Mouse (Mus musculus) midbrain, embryonic 12.5 days (tissue): Measurements from ENCODE around the gene Helq. TPM values are rescaled to one million over a fixed set of nuclear protein-coding genes. Genes with fewer than 3 reads are reported as not detected.

Source experiments
- ATAC-seq: fragments of 200-750 bp; cut with Nextera tagmentation; 2 replicates; pipeline ENCODE4 v1.8.0; 2017; ENCODE audit warnings: low read depth, moderate TSS enrichment, moderate library complexity; ENCODE audit not compliant: low FRiP score
- H3K27ac ChIP-seq: fragments of 300-500 bp; sonication (generic); replicated peaks from 2 replicates; pipeline ENCODE4 v1.5.1; 2016; ENCODE audit warnings: mild to moderate bottlenecking
- H3K27me3 ChIP-seq: fragments of 300-500 bp; sonication (generic); 2 replicates; pipeline ENCODE4 v1.6.1; 2016; ENCODE audit warnings: mild to moderate bottlenecking
- H3K36me3 ChIP-seq: fragments of 300-500 bp; sonication (generic); 2 replicates; pipeline ENCODE4 v1.6.1; 2016
- H3K4me1 ChIP-seq: fragments of 300-500 bp; sonication (generic); 2 replicates; pipeline ENCODE4 v1.6.1; 2016
- H3K4me2 ChIP-seq: fragments of 300-500 bp; sonication (generic); replicated peaks from 2 replicates; pipeline ENCODE4 v1.6.1; 2016; ENCODE audit warnings: mild to moderate bottlenecking, moderate library complexity
- H3K4me3 ChIP-seq: fragments of 300-500 bp; sonication (generic); 2 replicates; pipeline ENCODE4 v1.5.1; 2016; ENCODE audit warnings: mild to moderate bottlenecking
- H3K9ac ChIP-seq: fragments of 300-500 bp; sonication (generic); replicated peaks from 2 replicates; pipeline ENCODE4 v1.6.1; 2016; ENCODE audit warnings: mild to moderate bottlenecking, moderate library complexity
- H3K9me3 ChIP-seq: fragments of 300-500 bp; sonication (generic); 2 replicates; pipeline ENCODE4 v1.6.1; 2016; ENCODE audit warnings: mild to moderate bottlenecking
- WGBS: fragments of 180-500 bp; shearing (Covaris S2); methylation state at CpG from one replicate; pipeline ENCODE4 v1.1.7; 2016; 5-methylcytosine and 5-hydroxymethylcytosine counted together
- polyA plus RNA-seq: library from polyadenylated mRNA; unstranded; fragments of >200 nt; fragmentation: Nextera tagmentation; extraction: Ambion mirVana; gene quantifications from 2 replicates; pipeline ENCODE4 v1.2.1, GENCODE M21; 2016

Helq gene
- polyA plus RNA-seq, 1 experiment from 2014 or later = 27.5 TPM

DNA sequence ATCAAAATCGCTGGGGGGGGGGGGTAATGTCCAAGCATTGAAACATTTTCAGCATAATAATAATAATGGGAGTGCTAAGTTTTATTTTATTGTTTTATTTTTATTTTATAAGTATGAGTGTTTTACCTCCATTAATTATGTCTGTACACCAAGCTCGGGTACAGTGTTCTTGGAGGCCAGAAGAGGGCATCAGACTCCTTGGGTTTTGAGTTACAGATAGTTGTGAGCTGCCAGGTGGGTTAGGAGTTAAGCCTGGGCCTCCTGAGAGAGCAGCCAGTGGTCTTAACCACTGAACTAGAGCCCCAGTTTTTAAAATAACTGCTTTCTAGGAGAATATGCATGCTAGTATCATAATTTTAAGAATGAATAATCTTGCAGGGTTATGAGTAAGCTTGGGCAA, 27.6 kb upstream of the Helq start:
- ATAC-seq = no peak
- Histone ChIP-seq H3K9ac (no peak overlapping the region), H3K4me2 (no peak overlapping the region), H3K9me3 (no peaks in the 10 kb centered on the region), H3K27me3 (no peaks in the 10 kb centered on the region), H3K27ac (no peak overlapping the region), H3K4me3 (no peak overlapping the region), H3K4me1 (no peaks in the 10 kb centered on the region), H3K36me3 (no peaks in the 10 kb centered on the region)
- WGBS = 35% methylated on average over 2 of the region's 2 CpGs

- no peak overlapping the region for H3K4me3 ChIP-seq
- WGBS = 88% methylated on average over 7 of the region's 7 CpGs
- no peak overlapping the region for H3K27ac ChIP-seq
- H3K4me1 ChIP-seq = 0 out of 2 replicates have a peak, but pooled peaks cover 7% of the 10 kb centered on the region
- no peak overlapping the region for H3K9ac ChIP-seq
- H3K9me3 ChIP-seq = no peaks in the 10 kb centered on the region
- H3K4me2 ChIP-seq = no peak overlapping the region
- no peak for ATAC-seq
- no peaks in the 10 kb centered on the region for H3K27me3 ChIP-seq
- no peaks in the 10 kb centered on the region for H3K36me3 ChIP-seq
Measured at GRCm38 (mm10) chr5:100822826-100823225, 24.4 kb upstream of the Helq start.

GRCm38 (mm10) chr5:100821375-100821774, 23.0 kb upstream of the Helq start:
- no peak for ATAC-seq
- Histone ChIP-seq H3K9me3 (no peaks in the 10 kb centered on the region), H3K4me3 (no peak overlapping the region), H3K27ac (no peak overlapping the region), H3K9ac (no peak overlapping the region), H3K36me3 (peaks cover 3% of the 10 kb centered on the region; the same call in 1 of the 2 replicates), H3K4me1 (0 out of 2 replicates have a peak, but pooled peaks cover 7% of the 10 kb centered on the region), H3K4me2 (peak overlapping the region; percentile 76), H3K27me3 (no peaks in the 10 kb centered on the region)
- WGBS = 82% methylated on average over 8 of the region's 8 CpGs

DNA sequence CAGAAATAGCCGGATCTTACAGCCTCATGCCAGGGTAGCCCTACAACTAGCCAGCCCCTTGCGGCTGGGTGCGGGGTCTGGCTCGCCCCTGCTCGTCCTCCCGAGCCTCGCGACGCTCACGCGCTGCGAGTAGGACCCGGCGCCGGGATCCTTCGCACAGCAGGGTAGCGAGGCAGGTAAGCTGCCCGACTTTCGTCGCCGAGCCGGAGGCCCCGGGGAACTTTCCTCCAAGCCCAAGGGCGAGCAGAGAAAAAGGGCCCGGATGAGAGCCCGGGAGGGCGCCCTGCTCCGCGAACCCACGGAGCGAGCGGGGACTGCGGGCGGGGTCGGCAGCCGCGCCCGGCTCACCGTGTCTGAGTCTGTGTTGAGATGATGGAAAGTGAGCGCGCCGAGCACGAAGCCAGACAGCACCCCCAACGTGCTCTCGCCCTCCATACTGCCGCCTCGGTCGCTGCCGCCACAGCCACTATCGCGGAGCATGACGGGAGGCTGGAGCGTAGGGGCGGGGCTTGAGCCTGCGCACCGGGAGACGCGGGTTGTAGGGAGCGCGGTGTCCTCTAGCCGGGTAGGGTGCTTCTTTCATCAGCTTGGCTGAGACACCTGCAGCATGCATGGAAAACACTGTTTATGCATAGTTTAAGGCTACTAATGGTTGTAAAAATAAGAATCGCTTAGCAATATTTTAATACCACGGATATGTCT, 22.2 kb upstream of the Helq start, which contains the start of gene Abraxas1:
TSS of gene Abraxas1 (minus strand) at position 483 of the 702 bp plus-strand sequence.
- peak; percentile 99 for ATAC-seq
- no peaks in the 10 kb centered on the region for H3K9me3 ChIP-seq
- H3K36me3 ChIP-seq = peaks cover 10% of the 10 kb centered on the region; the same call in 1 of the 2 replicates
- peak within 1 kb of the TSS; percentile 84 for H3K4me3 ChIP-seq
- H3K9ac ChIP-seq = peak within 1 kb of the TSS; percentile 90
- WGBS = under 1% methylated on average over 63 of the region's 63 CpGs
- H3K27ac ChIP-seq = peak within 1 kb of the TSS; percentile 81
- H3K4me1 ChIP-seq = 0 out of 2 replicates have a peak, but pooled peaks cover 7% of the 10 kb centered on the region
- H3K27me3 ChIP-seq = no peaks in the 10 kb centered on the region
- H3K4me2 ChIP-seq = peak within 1 kb of the TSS; percentile 76

DNA sequence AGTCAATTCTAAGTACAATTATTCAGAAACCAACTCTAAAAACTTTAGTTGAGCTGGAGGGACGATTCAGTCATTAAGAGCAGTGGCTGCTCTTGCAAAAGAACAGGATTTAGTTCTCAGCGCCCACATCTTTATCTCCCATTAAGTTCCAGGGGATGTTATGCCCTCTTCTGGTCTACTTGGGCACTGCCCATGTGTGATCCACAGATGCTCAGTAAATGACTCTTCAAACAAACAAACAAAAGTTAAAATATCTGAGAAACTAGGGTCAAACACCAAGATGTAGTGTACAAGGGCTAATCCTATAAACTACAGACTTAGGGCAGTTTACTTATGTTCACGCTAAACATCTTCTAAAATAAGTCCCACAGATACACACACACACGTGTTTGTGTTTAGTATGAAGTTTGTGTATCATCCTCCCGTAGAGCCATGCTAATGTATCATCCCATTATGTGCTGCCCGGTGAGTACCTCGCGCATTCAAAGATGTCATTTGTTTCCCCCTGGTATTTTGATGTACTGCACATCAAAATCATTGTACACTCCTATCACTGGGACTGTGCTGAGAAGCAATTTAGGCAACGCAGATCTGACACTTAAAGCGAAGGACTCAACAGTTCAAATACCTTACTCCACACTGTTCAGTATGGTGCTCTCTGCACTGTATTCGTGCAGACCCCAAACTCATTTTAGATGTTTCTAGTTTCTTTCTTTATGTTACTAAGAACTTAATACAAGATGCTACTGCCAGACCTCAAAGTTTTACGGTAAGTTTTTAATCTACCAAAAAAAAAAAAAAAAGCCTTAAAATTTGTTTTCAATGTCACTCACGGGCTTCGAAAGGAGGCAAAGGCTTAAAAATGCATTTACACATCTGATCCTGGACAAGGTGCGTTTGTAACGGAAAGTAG, 21.4 kb upstream of the Helq start:
- H3K4me1 ChIP-seq = 0 out of 2 replicates have a peak, but pooled peaks cover 7% of the 10 kb centered on the region
- peak overlapping the region; percentile 84 for H3K4me3 ChIP-seq
- H3K4me2 ChIP-seq = peak overlapping the region; percentile 76
- H3K9ac ChIP-seq = peak overlapping the region; percentile 90
- 32% methylated on average over 16 of the region's 16 CpGs for WGBS
- H3K27me3 ChIP-seq = no peaks in the 10 kb centered on the region
- H3K27ac ChIP-seq = peak overlapping the region; percentile 81
- H3K9me3 ChIP-seq = no peaks in the 10 kb centered on the region
- no peak for ATAC-seq
- peaks cover 11% of the 10 kb centered on the region for H3K36me3 ChIP-seq

DNA sequence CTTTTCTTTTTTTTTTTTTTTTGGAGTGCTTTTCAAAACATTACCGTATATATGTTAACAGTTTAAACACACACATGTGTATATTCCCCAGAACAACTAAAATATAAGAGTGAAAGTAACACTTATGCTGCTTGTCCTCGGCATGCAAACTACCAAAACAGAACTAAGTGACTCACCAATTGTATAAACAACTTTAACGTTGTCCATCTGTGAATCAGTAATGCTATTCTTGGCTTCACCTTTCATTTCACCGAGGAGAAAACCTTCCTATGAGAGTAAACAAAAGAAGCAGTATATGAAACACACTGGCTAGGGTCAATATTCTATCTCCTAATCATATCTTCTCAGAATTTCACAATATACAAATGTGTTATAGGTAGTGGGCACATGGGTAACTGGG, 19.9 kb upstream of the Helq start:
- H3K4me3 ChIP-seq = no peak overlapping the region
- 0 out of 2 replicates have a peak, but pooled peaks cover 7% of the 10 kb centered on the region for H3K4me1 ChIP-seq
- no peaks in the 10 kb centered on the region for H3K9me3 ChIP-seq
- H3K27me3 ChIP-seq = no peaks in the 10 kb centered on the region
- peaks cover 18% of the 10 kb centered on the region for H3K36me3 ChIP-seq
- H3K27ac ChIP-seq = no peak overlapping the region
- no peak for ATAC-seq
- H3K4me2 ChIP-seq = no peak overlapping the region
- WGBS = 85% methylated on average over 4 of the region's 4 CpGs
- H3K9ac ChIP-seq = no peak overlapping the region

- Histone ChIP-seq H3K27ac (no peak overlapping the region), H3K36me3 (peaks cover 51% of the 10 kb centered on the region), H3K27me3 (no peaks in the 10 kb centered on the region), H3K9ac (no peak overlapping the region), H3K4me2 (no peak overlapping the region), H3K4me3 (no peak overlapping the region), H3K4me1 (peaks cover 9% of the 10 kb centered on the region), H3K9me3 (no peaks in the 10 kb centered on the region)
- WGBS = 87% methylated on average over 5 of the region's 5 CpGs
- ATAC-seq = no peak
Measured at GRCm38 (mm10) chr5:100794084-100794483, 4.3 kb downstream of the Helq start.

DNA sequence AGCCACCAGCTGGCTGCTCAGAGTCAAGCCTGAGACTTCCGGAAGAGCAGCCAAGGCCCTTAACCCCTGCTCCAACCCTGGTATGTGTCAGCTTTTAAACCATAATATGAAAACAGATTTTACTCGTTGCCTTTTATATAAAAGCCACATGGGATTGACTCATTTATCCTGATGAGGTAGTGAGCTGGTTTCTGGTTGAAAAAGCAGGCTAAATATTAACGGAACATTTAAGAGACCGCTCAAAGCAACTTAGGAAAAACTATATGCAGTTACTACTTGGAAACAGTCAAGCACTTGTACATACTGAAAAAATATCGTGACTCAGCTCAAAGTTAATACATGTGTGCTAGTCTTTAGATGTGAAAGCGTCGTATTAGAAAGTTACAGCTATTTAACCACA, 6.1 kb downstream of the Helq start:
- H3K36me3 ChIP-seq = peaks cover 69% of the 10 kb centered on the region
- WGBS = 93% methylated on average over 7 of the region's 7 CpGs
- no peak for ATAC-seq
- H3K4me2 ChIP-seq = no peak overlapping the region
- no peak overlapping the region for H3K27ac ChIP-seq
- H3K9ac ChIP-seq = no peak overlapping the region
- H3K9me3 ChIP-seq = no peaks in the 10 kb centered on the region
- no peak overlapping the region for H3K4me3 ChIP-seq
- no peaks in the 10 kb centered on the region for H3K27me3 ChIP-seq
- peaks cover 3% of the 10 kb centered on the region for H3K4me1 ChIP-seq

- Histone ChIP-seq H3K4me1 (no peaks in the 10 kb centered on the region), H3K27ac (no peak overlapping the region), H3K4me3 (no peak overlapping the region), H3K9me3 (no peaks in the 10 kb centered on the region), H3K27me3 (no peaks in the 10 kb centered on the region), H3K9ac (no peak overlapping the region), H3K36me3 (peaks cover 85% of the 10 kb centered on the region), H3K4me2 (no peak overlapping the region)
- ATAC-seq = no peak
- WGBS = 90% methylated on average over 9 of the region's 9 CpGs
Measured at GRCm38 (mm10) chr5:100787527-100787926, 10.9 kb downstream of the Helq start.

DNA sequence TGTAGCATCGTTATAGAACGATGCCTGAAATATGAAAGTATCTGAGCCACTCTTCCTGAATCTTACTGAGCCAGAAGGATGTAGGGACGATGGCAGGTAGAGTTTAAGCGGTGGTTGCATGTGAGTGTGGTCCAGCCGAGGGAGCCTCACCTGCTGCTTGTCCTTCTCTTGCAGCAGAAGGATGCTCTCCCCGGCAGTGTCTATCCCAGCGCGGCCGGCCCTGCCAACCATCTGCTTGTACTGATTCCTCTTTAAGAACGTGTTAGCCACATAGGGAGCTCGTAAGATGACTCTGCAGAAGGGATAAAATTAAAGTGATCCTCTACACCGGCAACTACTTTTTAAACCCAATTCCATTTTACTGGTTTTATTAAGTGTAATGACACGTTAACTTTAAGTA, 19.4 kb downstream of the Helq start:
- no peak overlapping the region for H3K4me2 ChIP-seq
- H3K27me3 ChIP-seq = no peaks in the 10 kb centered on the region
- H3K9me3 ChIP-seq = no peaks in the 10 kb centered on the region
- H3K9ac ChIP-seq = no peak overlapping the region
- no peak overlapping the region for H3K4me3 ChIP-seq
- ATAC-seq = no peak
- 96% methylated on average over 13 of the region's 13 CpGs for WGBS
- H3K36me3 ChIP-seq = peaks cover 82% of the 10 kb centered on the region
- no peaks in the 10 kb centered on the region for H3K4me1 ChIP-seq
- H3K27ac ChIP-seq = no peak overlapping the region

- no peaks in the 10 kb centered on the region for H3K4me1 ChIP-seq
- no peaks in the 10 kb centered on the region for H3K9me3 ChIP-seq
- H3K9ac ChIP-seq = no peak overlapping the region
- peaks cover 79% of the 10 kb centered on the region for H3K36me3 ChIP-seq
- 91% methylated on average over 5 of the region's 5 CpGs for WGBS
- H3K27ac ChIP-seq = no peak overlapping the region
- no peak overlapping the region for H3K4me3 ChIP-seq
- no peak for ATAC-seq
- H3K27me3 ChIP-seq = no peaks in the 10 kb centered on the region
- H3K4me2 ChIP-seq = no peak overlapping the region
Measured at GRCm38 (mm10) chr5:100776900-100777299, 21.5 kb downstream of the Helq start.
